Mouse (Mus musculus): Measurements from ENCODE around the gene Foxm1. TPM values are rescaled to one million over a fixed set of nuclear protein-coding genes. Genes with fewer than 3 reads are reported as not detected.
A peak's percentile ranks its signal among the peaks of the same experiment; 100 is the strongest.
"Not testable (repeated sequence)": the region's sequence is repeated elsewhere in the genome, so short reads cannot be mapped to it uniquely, and the experiment has no call there.

Gene Foxm1
- polyA plus RNA-seq, 1 experiment: 2.4 TPM

DNA sequence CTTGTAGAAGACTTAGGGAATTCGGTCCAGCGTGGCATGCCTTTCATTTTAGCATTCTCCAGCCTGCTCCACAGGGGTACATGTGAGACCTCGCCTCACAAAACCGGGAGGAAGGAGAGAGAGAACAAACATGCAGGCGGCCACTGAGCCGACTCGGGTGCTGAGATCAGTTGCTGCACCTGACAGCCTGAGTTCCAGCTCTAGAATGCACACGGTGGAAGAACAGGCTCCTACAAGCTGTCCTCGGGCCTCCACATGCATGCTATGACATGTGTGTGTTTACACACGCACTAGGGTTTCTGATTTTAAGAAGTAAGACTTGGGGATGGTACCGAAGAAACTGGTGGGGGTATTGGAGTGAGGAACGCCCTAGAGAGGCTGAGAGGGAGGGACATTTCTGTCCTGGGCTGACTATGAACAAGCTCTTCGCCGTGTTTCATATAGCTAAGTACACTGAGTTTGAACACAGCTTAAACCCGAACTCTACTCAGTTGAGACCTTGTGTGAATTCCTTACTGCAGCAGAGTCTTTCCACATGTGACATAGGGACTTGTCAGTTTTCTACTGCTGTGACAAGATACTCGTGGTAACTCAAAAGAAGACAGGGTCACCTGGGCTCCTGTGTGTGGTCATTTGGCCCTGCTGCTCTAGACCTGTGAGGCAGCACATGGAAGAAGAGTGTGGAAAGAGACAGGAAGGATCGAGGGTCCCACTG lies 13.8 kb downstream of the Foxm1 start:
- H3K4me1 ChIP-seq (ENCODE audit: control insufficient read depth, insufficient read depth, low read length): no peaks in the 10 kb centered on the region
- no peaks in the 10 kb centered on the region for H3K27me3 ChIP-seq (replicated peaks; ENCODE audit: control insufficient read depth, insufficient read depth, low read length)
- TF ChIP-seq POLR2A (IDR thresholded peaks at IDR 0.05; ENCODE audit: low read depth, low read length) (no peak), CTCF (conservative IDR thresholded peaks at IDR 0.05; ENCODE audit: insufficient read depth, insufficient read length, low read depth, low read length) (no peak)
- no peak overlapping the region for H3K27ac ChIP-seq (ENCODE audit: insufficient read depth, low read depth, low read length)
- 92% methylated on average over 17 of the region's 17 CpGs for WGBS
- no peaks in the 10 kb centered on the region for H3K36me3 ChIP-seq (ENCODE audit: control insufficient read depth, insufficient read depth, low read length)
- no peak for DNase-seq
- H3K4me3 ChIP-seq (ENCODE audit: insufficient read depth, low read depth, low read length): no peak overlapping the region

DNA sequence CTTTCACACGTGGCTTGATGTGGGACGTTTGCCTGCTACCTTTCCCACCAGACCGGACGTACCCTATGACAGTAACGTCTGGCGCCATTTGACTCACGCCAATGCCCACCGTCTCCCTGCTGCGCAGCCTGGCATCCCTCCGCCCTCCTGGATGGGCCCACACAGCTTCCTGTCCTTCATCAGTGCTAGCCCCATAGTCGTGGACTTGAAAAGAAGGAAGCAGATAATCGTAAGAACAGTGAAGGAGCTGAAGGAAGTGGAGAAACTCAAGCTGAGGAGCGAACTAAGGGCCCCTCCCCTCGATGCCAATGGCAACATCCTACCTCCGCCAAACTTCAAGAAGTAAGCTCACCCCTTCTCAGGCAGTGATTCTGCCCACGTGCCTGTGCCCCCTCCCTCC lies 16.9 kb downstream of the Foxm1 start:
- Histone ChIP-seq H3K4me1 (ENCODE audit: control insufficient read depth, insufficient read depth, low read length) (no peaks in the 10 kb centered on the region), H3K27ac (ENCODE audit: insufficient read depth, low read depth, low read length) (no peak overlapping the region), H3K4me3 (ENCODE audit: insufficient read depth, low read depth, low read length) (no peak overlapping the region), H3K36me3 (ENCODE audit: control insufficient read depth, insufficient read depth, low read length) (no peaks in the 10 kb centered on the region), H3K27me3 (replicated peaks; ENCODE audit: control insufficient read depth, insufficient read depth, low read length) (no peaks in the 10 kb centered on the region)
- 82% methylated on average over 16 of the region's 16 CpGs for WGBS
- no peak for TF ChIP-seq POLR2A (IDR thresholded peaks at IDR 0.05; ENCODE audit: low read depth, low read length)
- no peak for DNase-seq

GRCm38 (mm10) chr6:128380594-128381167 lies 17.9 kb downstream of the Foxm1 start:
- not testable (repeated sequence) for H3K27me3 ChIP-seq (replicated peaks; ENCODE audit: control insufficient read depth, insufficient read depth, low read length); H3K4me1 ChIP-seq (ENCODE audit: control insufficient read depth, insufficient read depth, low read length); H3K36me3 ChIP-seq (ENCODE audit: control insufficient read depth, insufficient read depth, low read length); H3K4me3 ChIP-seq (ENCODE audit: insufficient read depth, low read depth, low read length); DNase-seq; H3K27ac ChIP-seq (ENCODE audit: insufficient read depth, low read depth, low read length)
- peak; percentile 16; the same call in 1 of the 2 replicates for TF ChIP-seq CTCF (conservative IDR thresholded peaks at IDR 0.05; ENCODE audit: insufficient read depth, insufficient read length, low read depth, low read length)
- 57% methylated on average over 1 of the region's 1 CpGs for WGBS

GRCm38 (mm10) chr6:128381254-128381653 lies 18.5 kb downstream of the Foxm1 start:
- no peak overlapping the region for H3K27ac ChIP-seq (ENCODE audit: insufficient read depth, low read depth, low read length)
- no peak for DNase-seq
- no peaks in the 10 kb centered on the region for H3K27me3 ChIP-seq (replicated peaks; ENCODE audit: control insufficient read depth, insufficient read depth, low read length)
- H3K4me3 ChIP-seq (ENCODE audit: insufficient read depth, low read depth, low read length): no peak overlapping the region
- H3K36me3 ChIP-seq (ENCODE audit: control insufficient read depth, insufficient read depth, low read length): no peaks in the 10 kb centered on the region
- WGBS: 69% methylated on average over 3 of the region's 3 CpGs
- H3K4me1 ChIP-seq (ENCODE audit: control insufficient read depth, insufficient read depth, low read length): no peaks in the 10 kb centered on the region
- TF ChIP-seq POLR2A (IDR thresholded peaks at IDR 0.05; ENCODE audit: low read depth, low read length): no peak
- no peak for TF ChIP-seq CTCF (conservative IDR thresholded peaks at IDR 0.05; ENCODE audit: insufficient read depth, insufficient read length, low read depth, low read length)

GRCm38 (mm10) chr6:128383752-128384151 lies 21.0 kb downstream of the Foxm1 start:
- Histone ChIP-seq H3K27me3 (replicated peaks; ENCODE audit: control insufficient read depth, insufficient read depth, low read length) (no peaks in the 10 kb centered on the region), H3K4me1 (ENCODE audit: control insufficient read depth, insufficient read depth, low read length) (no peaks in the 10 kb centered on the region), H3K4me3 (ENCODE audit: insufficient read depth, low read depth, low read length) (no peak overlapping the region), H3K36me3 (ENCODE audit: control insufficient read depth, insufficient read depth, low read length) (no peaks in the 10 kb centered on the region), H3K27ac (ENCODE audit: insufficient read depth, low read depth, low read length) (no peak overlapping the region)
- DNase-seq: no peak
- 59% methylated on average over 7 of the region's 7 CpGs for WGBS
- TF ChIP-seq POLR2A (IDR thresholded peaks at IDR 0.05; ENCODE audit: low read depth, low read length): no peak
- no peak for TF ChIP-seq CTCF (conservative IDR thresholded peaks at IDR 0.05; ENCODE audit: insufficient read depth, insufficient read length, low read depth, low read length)

DNA sequence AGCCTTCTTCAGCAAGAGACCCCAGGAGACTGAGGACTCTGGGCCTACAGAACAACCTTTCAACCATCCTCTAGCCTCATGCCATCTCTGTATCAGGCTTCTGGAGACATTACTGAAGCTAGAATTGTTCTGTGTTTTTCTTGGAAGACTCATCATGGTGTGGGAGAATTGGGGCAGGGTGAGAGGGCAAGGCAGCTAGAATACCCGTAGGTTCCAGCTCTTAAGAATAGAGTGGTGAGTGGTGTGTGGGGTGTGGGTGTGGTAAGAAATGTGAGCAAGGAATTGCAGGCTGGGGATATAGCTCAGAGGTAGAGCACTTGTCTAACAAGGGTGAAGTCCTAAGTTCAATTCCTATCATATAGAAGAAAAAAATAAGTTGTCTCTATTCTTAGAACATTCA lies 22.3 kb downstream of the Foxm1 start:
- no peak for DNase-seq
- Histone ChIP-seq H3K36me3 (ENCODE audit: control insufficient read depth, insufficient read depth, low read length) (no peaks in the 10 kb centered on the region), H3K4me3 (ENCODE audit: insufficient read depth, low read depth, low read length) (no peak overlapping the region), H3K27ac (ENCODE audit: insufficient read depth, low read depth, low read length) (no peak overlapping the region), H3K27me3 (replicated peaks; ENCODE audit: control insufficient read depth, insufficient read depth, low read length) (no peaks in the 10 kb centered on the region), H3K4me1 (ENCODE audit: control insufficient read depth, insufficient read depth, low read length) (no peaks in the 10 kb centered on the region)
- 74% methylated on average over 1 of the region's 1 CpGs for WGBS
- TF ChIP-seq POLR2A (IDR thresholded peaks at IDR 0.05; ENCODE audit: low read depth, low read length) (no peak), CTCF (conservative IDR thresholded peaks at IDR 0.05; ENCODE audit: insufficient read depth, insufficient read length, low read depth, low read length) (no peak)

DNA sequence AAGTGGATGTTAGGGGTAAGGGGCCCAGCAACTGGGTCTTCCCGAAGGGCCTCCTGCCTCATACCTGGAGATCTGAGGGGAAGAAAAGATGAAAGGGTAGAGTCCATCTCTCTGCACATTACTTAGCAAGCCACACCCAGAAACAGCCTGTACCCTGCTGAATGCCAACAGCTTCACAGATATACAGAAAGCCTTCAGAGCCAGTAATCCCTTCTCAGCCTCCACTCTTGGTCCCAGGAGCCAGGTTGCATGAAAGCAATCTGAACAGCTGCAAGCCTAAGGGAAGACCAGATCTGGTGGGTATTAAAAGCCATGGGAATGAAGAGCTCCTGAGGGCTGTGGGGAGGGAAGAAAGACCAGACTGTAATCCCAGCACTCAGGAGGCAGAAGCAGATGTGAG lies 26.4 kb downstream of the Foxm1 start:
- Histone ChIP-seq H3K27me3 (replicated peaks; ENCODE audit: control insufficient read depth, insufficient read depth, low read length) (no peaks in the 10 kb centered on the region), H3K27ac (ENCODE audit: insufficient read depth, low read depth, low read length) (no peak overlapping the region), H3K36me3 (ENCODE audit: control insufficient read depth, insufficient read depth, low read length) (no peaks in the 10 kb centered on the region), H3K4me3 (ENCODE audit: insufficient read depth, low read depth, low read length) (no peak overlapping the region), H3K4me1 (ENCODE audit: control insufficient read depth, insufficient read depth, low read length) (no peaks in the 10 kb centered on the region)
- TF ChIP-seq POLR2A (IDR thresholded peaks at IDR 0.05; ENCODE audit: low read depth, low read length): no peak
- no peak for TF ChIP-seq CTCF (conservative IDR thresholded peaks at IDR 0.05; ENCODE audit: insufficient read depth, insufficient read length, low read depth, low read length)
- WGBS: 69% methylated on average over 1 of the region's 1 CpGs
- no peak for DNase-seq

All from kidney, adult 2 months (tissue).